ENCODE assay signal across 9 mouse cellular contexts in genomic region chr4:108363355-108364110, GRCm38 (mm10). TPM values are rescaled to one million over a fixed set of nuclear protein-coding genes. Genes with fewer than 3 reads are reported as not detected.
DNase-seq lines count a peak whose midpoint lies in the region; ATAC-seq and TF ChIP-seq lines count a peak whose summit lies in the region.
"Had no signal": no experiment of that assay in that cellular context is flagged by ENCODE, and none has a peak within 500 bp of the region (broad histone marks: within the 10 kb centered on the region; RNA-seq: fewer than 3 reads in every experiment).

No protein-coding gene starts in this region.

- H3K79me2 ChIP-seq in heart, adult 2 months (replicated peaks; ENCODE audit: control insufficient read depth, insufficient read depth, low read length) = no peaks in the 10 kb centered on the region

- no peak for TF ChIP-seq POLR2A in heart, adult 2 months (IDR thresholded peaks at IDR 0.05; ENCODE audit: insufficient read depth, low read depth, low read length)
- no peak for TF ChIP-seq POLR2A in ES-Bruce4 (IDR thresholded peaks at IDR 0.05; ENCODE audit: insufficient read depth, low read length)

- no peak for ATAC-seq in forebrain, postnatal 0 days
- no peak for ATAC-seq in liver, postnatal 0 days
- ATAC-seq in monocyte, adult 5-6 weeks (replicated peaks; ENCODE audit: insufficient number of reproducible peaks, low FRiP score, low TSS enrichment, poor library complexity, severe bottlenecking) = no peak
- no peak for ATAC-seq in granulocyte monocyte progenitor cell, adult 5-6 weeks (replicated peaks; ENCODE audit: poor library complexity, severe bottlenecking)

- peaks cover 2% of the 10 kb centered on the region; the same call in 1 of the 2 replicates for H3K36me3 ChIP-seq in heart, adult 2 months (ENCODE audit: control insufficient read depth, insufficient read depth, low read length)
- no peaks in the 10 kb centered on the region for H3K36me3 ChIP-seq in ES-Bruce4 (ENCODE audit: control insufficient read depth, insufficient read depth, low read length, poor library complexity, severe bottlenecking)
- no peaks in the 10 kb centered on the region for H3K36me3 ChIP-seq in forebrain, postnatal 0 days (ENCODE audit: insufficient read depth)
- H3K36me3 ChIP-seq in liver, postnatal 0 days (replicated peaks; ENCODE audit: insufficient read depth, low read length) = no peaks in the 10 kb centered on the region

- no peaks in the 10 kb centered on the region for H3K27me3 ChIP-seq in heart, adult 2 months (ENCODE audit: control insufficient read depth, insufficient read depth, low read length)
- no peaks in the 10 kb centered on the region for H3K27me3 ChIP-seq in ES-Bruce4 (ENCODE audit: control insufficient read depth, insufficient read depth, low read length, poor library complexity, severe bottlenecking)
- H3K27me3 ChIP-seq in forebrain, postnatal 0 days (ENCODE audit: insufficient read depth, low read length) = no peaks in the 10 kb centered on the region
- H3K27me3 ChIP-seq in liver, postnatal 0 days (ENCODE audit: insufficient read depth, low read length) = no peaks in the 10 kb centered on the region

- H3K9me3 ChIP-seq in ES-Bruce4 (replicated peaks; ENCODE audit: control insufficient read depth, insufficient read depth, low read length, poor library complexity, severe bottlenecking) = no peaks in the 10 kb centered on the region
- no peaks in the 10 kb centered on the region for H3K9me3 ChIP-seq in forebrain, postnatal 0 days (ENCODE audit: low read length)
- H3K9me3 ChIP-seq in liver, postnatal 0 days (ENCODE audit: low read length) = no peaks in the 10 kb centered on the region

- peaks cover 7% of the 10 kb centered on the region for H3K4me1 ChIP-seq in heart, adult 2 months (ENCODE audit: control insufficient read depth, insufficient read depth, low read length)
- H3K4me1 ChIP-seq in ES-Bruce4 (ENCODE audit: control insufficient read depth, insufficient read depth, low read length) = peaks cover 14% of the 10 kb centered on the region
- H3K4me1 ChIP-seq in forebrain, postnatal 0 days (ENCODE audit: insufficient read depth) = peaks cover 30% of the 10 kb centered on the region
- H3K4me1 ChIP-seq in liver, postnatal 0 days (ENCODE audit: insufficient read depth) = peaks cover 18% of the 10 kb centered on the region

- no peak overlapping the region; the same call in 1 of the 2 replicates for H3K9ac ChIP-seq in heart, adult 2 months (ENCODE audit: low read depth, low read length)
- peak overlapping the region; percentile 51 for H3K9ac ChIP-seq in ES-Bruce4 (ENCODE audit: low read depth, poor library complexity, severe bottlenecking)
- no peak overlapping the region for H3K9ac ChIP-seq in forebrain, postnatal 0 days
- peak overlapping the region; percentile 52; the same call in 1 of the 2 replicates for H3K9ac ChIP-seq in liver, postnatal 0 days (replicated peaks)

- no peak overlapping the region for H3K4me2 ChIP-seq in forebrain, postnatal 0 days (ENCODE audit: low read depth)
- peak overlapping the region; percentile 48; the same call in 1 of the 2 replicates for H3K4me2 ChIP-seq in liver, postnatal 0 days (ENCODE audit: low read depth, low read length)

- peak overlapping the region; percentile 70 for H3K27ac ChIP-seq in heart, adult 2 months
- peak overlapping the region; percentile 86 for H3K27ac ChIP-seq in ES-Bruce4 (ENCODE audit: insufficient read depth, low read length)
- H3K27ac ChIP-seq in forebrain, postnatal 0 days (ENCODE audit: low read depth, low read length) = 0 out of 2 replicates have a peak overlapping the region, but pooled peaks have one; percentile 52
- peak overlapping the region; percentile 94 for H3K27ac ChIP-seq in liver, postnatal 0 days (ENCODE audit: low read depth)
- no peak overlapping the region for H3K27ac ChIP-seq in left cerebral cortex, adult 2 months

- no peak for TF ChIP-seq CTCF in heart, adult 2 months (IDR thresholded peaks at IDR 0.05)
- TF ChIP-seq CTCF in ES-Bruce4 (IDR thresholded peaks at IDR 0.05; ENCODE audit: low read depth, low read length) = no peak
- no peak for TF ChIP-seq CTCF in forebrain, postnatal 0 days (IDR thresholded peaks at IDR 0.05; ENCODE audit: low read depth)
- TF ChIP-seq CTCF in liver, postnatal 0 days (IDR thresholded peaks at IDR 0.05; ENCODE audit: low read depth) = no peak
- TF ChIP-seq CTCF in left cerebral cortex, adult 2 months (IDR thresholded peaks at IDR 0.05) = no peak

- DNase-seq in heart, adult 2 months = no peak
- no peak for DNase-seq in heart, adult 8-10 months (ENCODE audit: low spot score)
- DNase-seq in forebrain, postnatal 0 days = no peak
- DNase-seq in liver, postnatal 0 days = no peak
- no peak for DNase-seq in left cerebral cortex, adult 2 months (ENCODE audit: extremely low spot score in 1 of 2, low spot score in 2 of 2)

- 50% methylated on average over 7 of the region's 7 CpGs for WGBS in heart, adult 2 months
- 28% methylated on average over 7 of the region's 7 CpGs for WGBS in forebrain, postnatal 0 days
- 44% methylated on average over 7 of the region's 7 CpGs for WGBS in liver, postnatal 0 days (ENCODE audit: insufficient replicate concordance)

- intact Hi-C loops in heart, adult 2 months (cut with DNase I) = no loop called here
- intact Hi-C loops in left cerebral cortex, adult 2 months (cut with DNase I) = no loop called here

- H3K4me3 ChIP-seq in heart, adult 2 months = 0 out of 2 replicates have a peak overlapping the region, but pooled peaks have one; percentile 3
- no peak overlapping the region for H3K4me3 ChIP-seq in ES-Bruce4 (ENCODE audit: low read depth, low read length)
- no peak overlapping the region for H3K4me3 ChIP-seq in forebrain, postnatal 0 days (ENCODE audit: low read depth, low read length)
- no peak overlapping the region for H3K4me3 ChIP-seq in liver, postnatal 0 days (ENCODE audit: low read depth, low read length)
- H3K4me3 ChIP-seq in left cerebral cortex, adult 2 months = no peak overlapping the region

- TF ChIP-seq EP300 in heart, adult 2 months (IDR thresholded peaks at IDR 0.05; ENCODE audit: insufficient read depth, low read depth, low read length) = no peak
- no peak for TF ChIP-seq EP300 in ES-Bruce4 (IDR thresholded peaks at IDR 0.05; ENCODE audit: insufficient read depth, low read depth, low read length)
- no peak for TF ChIP-seq EP300 in liver, postnatal 0 days (IDR thresholded peaks at IDR 0.05; ENCODE audit: low read depth)

RNA-seq across cellular contexts. Expression of gene Shisal2a, which starts 19.6 kb away (rescaled TPM):
- total RNA-seq in heart, adult 2 months (2021) = not detected
- not detected in 2 replicates for polyA plus RNA-seq in heart, adult 2 months (2012; rRNA removed)
- not detected for total RNA-seq in heart, adult 8-10 months (2022)
- polyA plus RNA-seq in ES-Bruce4 (2011; ENCODE audit: insufficient read depth, insufficient read length, low read depth, missing spikeins) = 1.2 and 1.4 TPM in 2 replicates
- total RNA-seq in forebrain, postnatal 0 days (2014; rRNA removed) = 1.9 TPM in 1 of 2 replicates, not detected in the other
- polyA plus RNA-seq in forebrain, postnatal 0 days (2015; fragmentation: Nextera tagmentation; extraction: Ambion mirVana) = 3.0 and 4.9 TPM in 2 replicates
- 0.26 and 0.52 TPM in 2 replicates for polyA plus RNA-seq in liver, postnatal 0 days (2015; fragmentation: Nextera tagmentation; extraction: Ambion mirVana)
- not detected in 3 replicates for total RNA-seq in monocyte, adult 5-6 weeks (2017)
- not detected in 2 replicates for total RNA-seq in granulocyte monocyte progenitor cell, adult 5-6 weeks (2014; fragmentation: Nextera tagmentation)
- not detected in 2 replicates for total RNA-seq in granulocyte monocyte progenitor cell, adult 5-6 weeks (2017)
- total RNA-seq in left cerebral cortex, adult 2 months (2021) = not detected
- total RNA-seq: hematopoietic stem cell, adult 5-6 weeks had no signal

RNA-seq across cellular contexts. Expression of gene Coa7, which starts 35.6 kb away (rescaled TPM):
- 10 to 100 TPM; 29.5 to 40.1 TPM for total RNA-seq in heart, adult 2 months (2021)
- polyA plus RNA-seq in heart, adult 2 months (2012; rRNA removed) = 11.1 and 17.6 TPM in 2 replicates
- total RNA-seq in heart, adult 8-10 months (2022) = 10 to 100 TPM; 31.0 to 45.6 (median 36.2) TPM
- 53.6 and 62.0 TPM in 2 replicates for polyA plus RNA-seq in ES-Bruce4 (2011; ENCODE audit: insufficient read depth, insufficient read length, low read depth, missing spikeins)
- total RNA-seq in forebrain, postnatal 0 days (2014; rRNA removed) = 21.6 and 22.3 TPM in 2 replicates
- 59.5 and 66.0 TPM in 2 replicates for polyA plus RNA-seq in forebrain, postnatal 0 days (2015; fragmentation: Nextera tagmentation; extraction: Ambion mirVana)
- 62.2 and 64.9 TPM in 2 replicates for polyA plus RNA-seq in liver, postnatal 0 days (2015; fragmentation: Nextera tagmentation; extraction: Ambion mirVana)
- 5.1 to 9.4 TPM (median 8.6 TPM) in 3 replicates for total RNA-seq in monocyte, adult 5-6 weeks (2017)
- 5.2 and 17.3 TPM in 2 replicates for total RNA-seq in granulocyte monocyte progenitor cell, adult 5-6 weeks (2014; fragmentation: Nextera tagmentation)
- total RNA-seq in granulocyte monocyte progenitor cell, adult 5-6 weeks (2017) = 13.0 and 25.6 TPM in 2 replicates
- 10 to 100 TPM; 24.1 to 28.5 TPM for total RNA-seq in left cerebral cortex, adult 2 months (2021)

RNA-seq across cellular contexts. Expression of gene Gpx7, which starts 43.2 kb away (rescaled TPM):
- total RNA-seq in heart, adult 2 months (2021) = 1 to 10 TPM; 5.9 to 7.7 TPM
- polyA plus RNA-seq in heart, adult 2 months (2012; rRNA removed) = 14.2 and 16.5 TPM in 2 replicates
- total RNA-seq in heart, adult 8-10 months (2022) = 1 to 10 TPM; 4.4 to 9.5 (median 6.3) TPM
- polyA plus RNA-seq in ES-Bruce4 (2011; ENCODE audit: insufficient read depth, insufficient read length, low read depth, missing spikeins) = 11.3 and 11.5 TPM in 2 replicates
- 24.1 and 38.5 TPM in 2 replicates for total RNA-seq in forebrain, postnatal 0 days (2014; rRNA removed)
- polyA plus RNA-seq in forebrain, postnatal 0 days (2015; fragmentation: Nextera tagmentation; extraction: Ambion mirVana) = 37.5 and 46.4 TPM in 2 replicates
- polyA plus RNA-seq in liver, postnatal 0 days (2015; fragmentation: Nextera tagmentation; extraction: Ambion mirVana) = 14.5 and 15.6 TPM in 2 replicates
- 0.78 TPM in 1 of 3 replicates, not detected in the others for total RNA-seq in monocyte, adult 5-6 weeks (2017)
- total RNA-seq in granulocyte monocyte progenitor cell, adult 5-6 weeks (2014; fragmentation: Nextera tagmentation) = 1.8 and 4.2 TPM in 2 replicates
- 0.30 and 0.46 TPM in 2 replicates for total RNA-seq in granulocyte monocyte progenitor cell, adult 5-6 weeks (2017)
- 1 to 10 TPM; 4.7 to 4.8 TPM for total RNA-seq in left cerebral cortex, adult 2 months (2021)

Comparison
In these comparisons a context has a peak if more than half of its experiments do, and no peak if none do; other contexts are left out.
1. H3K9ac ChIP-seq: peak in ES-Bruce4 (single experiment) and liver, postnatal 0 days (single experiment); none in heart, adult 2 months (single experiment) and forebrain, postnatal 0 days (single experiment).